Comparison of ENCODE assay signal across 8 mouse cellular contexts in the genomic region with DNA sequence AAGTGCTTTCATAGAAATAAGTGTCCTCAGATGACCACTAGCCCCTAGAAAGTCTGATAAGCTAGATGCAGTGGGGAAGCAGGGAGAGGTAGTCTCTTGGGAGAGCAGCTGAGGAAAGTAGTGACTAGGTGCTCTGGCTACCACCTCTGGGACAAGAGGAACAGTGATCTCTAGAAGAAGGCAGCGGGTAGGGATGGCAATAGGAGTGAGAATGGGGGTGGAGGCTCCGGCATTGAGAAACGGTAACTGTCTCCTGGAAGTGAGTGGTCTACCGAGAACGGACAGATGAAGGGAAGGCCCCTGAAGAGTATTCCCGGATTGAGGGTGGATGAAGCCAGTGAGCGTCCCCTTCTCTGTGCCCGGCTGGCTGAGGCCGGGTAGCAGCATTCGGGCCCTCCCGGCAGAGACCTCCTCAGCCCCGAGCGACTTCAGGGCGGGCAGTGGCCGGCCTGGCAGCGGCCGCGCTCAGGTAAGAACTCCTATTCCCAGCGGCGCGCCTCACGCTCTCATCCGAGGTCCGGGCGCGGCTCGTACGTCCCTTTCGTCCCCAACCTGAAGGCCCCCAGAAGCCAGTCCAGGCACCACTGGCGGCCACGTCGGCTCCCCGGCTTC. TPM values are rescaled to one million over a fixed set of nuclear protein-coding genes. Genes with fewer than 3 reads are reported as not detected.
DNase-seq lines count a peak whose midpoint lies in the region; ATAC-seq and TF ChIP-seq lines count a peak whose summit lies in the region.

No protein-coding gene starts in this region.

- H3K79me2 ChIP-seq in myocyte (ENCODE audit: control insufficient read depth, insufficient read depth), result no peaks in the 10 kb centered on the region

- WGBS in heart, embryonic 10.5 days, result under 1% methylated on average over 33 of the region's 33 CpGs
- WGBS in intestine, postnatal 0 days, result under 1% methylated on average over 33 of the region's 33 CpGs

- peak; percentile 82 for DNase-seq in heart, embryonic 10.5 days (ENCODE audit: low spot score)
- no peak for DNase-seq in heart, postnatal 14 days
- peak; percentile 6 for DNase-seq in ES-CJ7 (ENCODE audit: low read depth, low spot score)
- DNase-seq in cerebellum, adult 11 months, result no peak

- no peak for TF ChIP-seq CTCF in intestine, postnatal 0 days (IDR thresholded peaks at IDR 0.05; ENCODE audit: low read depth)

- H3ac ChIP-seq in myocyte (ENCODE audit: control insufficient read depth, insufficient read length), result peak overlapping the region; percentile 54

- no peaks in the 10 kb centered on the region for H3K9me3 ChIP-seq in heart, embryonic 10.5 days
- no peaks in the 10 kb centered on the region for H3K9me3 ChIP-seq in erythroblast, embryonic 14.5 days (ENCODE audit: control insufficient read depth, low read length)
- no peaks in the 10 kb centered on the region for H3K9me3 ChIP-seq in intestine, postnatal 0 days (ENCODE audit: control insufficient read depth)

- peak overlapping the region; percentile 88 for H3K4me3 ChIP-seq in heart, embryonic 10.5 days
- H3K4me3 ChIP-seq in erythroblast, embryonic 14.5 days (replicated peaks), result peak overlapping the region; percentile 98
- H3K4me3 ChIP-seq in intestine, postnatal 0 days (ENCODE audit: low read depth, low read length), result peak overlapping the region; percentile 93
- H3K4me3 ChIP-seq in myocyte, result peak overlapping the region; percentile 39

- TF ChIP-seq POLR2A in myocyte (IDR thresholded peaks at IDR 0.05; ENCODE audit: insufficient read length, low read depth), result no peak

- peaks cover 10% of the 10 kb centered on the region for H3K4me1 ChIP-seq in heart, embryonic 10.5 days
- peaks cover 37% of the 10 kb centered on the region for H3K4me1 ChIP-seq in erythroblast, embryonic 14.5 days (ENCODE audit: control insufficient read depth)
- no peaks in the 10 kb centered on the region; the same call in 1 of the 2 replicates for H3K4me1 ChIP-seq in intestine, postnatal 0 days (replicated peaks; ENCODE audit: control insufficient read depth, insufficient read depth, low read length)

- no peaks in the 10 kb centered on the region for H3K36me3 ChIP-seq in heart, embryonic 10.5 days
- H3K36me3 ChIP-seq in erythroblast, embryonic 14.5 days (ENCODE audit: control insufficient read depth), result peaks cover 7% of the 10 kb centered on the region
- H3K36me3 ChIP-seq in intestine, postnatal 0 days (ENCODE audit: control insufficient read depth, insufficient read depth), result no peaks in the 10 kb centered on the region
- H3K36me3 ChIP-seq in myocyte (ENCODE audit: control insufficient read depth, insufficient read depth), result no peaks in the 10 kb centered on the region

- H3K4me2 ChIP-seq in intestine, postnatal 0 days (replicated peaks; ENCODE audit: low read depth), result peak overlapping the region; percentile 97
- peak overlapping the region; percentile 74 for H3K4me2 ChIP-seq in myocyte (ENCODE audit: low read depth)

- no peak; the same call in 1 of the 2 replicates for ATAC-seq in intestine, postnatal 0 days
- no peak for ATAC-seq in inflammation-experienced regulatory T-cells, adult 6 months

- peak overlapping the region; percentile 94 for H3K27ac ChIP-seq in heart, embryonic 10.5 days
- H3K27ac ChIP-seq in intestine, postnatal 0 days (ENCODE audit: low read depth, low read length), result no peak overlapping the region

- H3K9ac ChIP-seq in intestine, postnatal 0 days (ENCODE audit: low read depth, low read length), result peak overlapping the region; percentile 82

- intact Hi-C loops in heart, postnatal 14 days (cut with DNase I), result loop anchor here (5.0 kb wide), 1 partner anchor 34 kb away; no protein-coding TSS in a partner anchor

- H3K27me3 ChIP-seq in heart, embryonic 10.5 days (ENCODE audit: insufficient read depth, poor library complexity, severe bottlenecking), result no peaks in the 10 kb centered on the region
- H3K27me3 ChIP-seq in erythroblast, embryonic 14.5 days (ENCODE audit: control insufficient read depth), result peaks cover 16% of the 10 kb centered on the region
- no peaks in the 10 kb centered on the region for H3K27me3 ChIP-seq in intestine, postnatal 0 days (replicated peaks; ENCODE audit: control insufficient read depth, insufficient read depth, low read length)
- H3K27me3 ChIP-seq in myocyte (ENCODE audit: control insufficient read depth, insufficient read depth, insufficient read length), result no peaks in the 10 kb centered on the region

TF ChIP-seq in myocyte, 11 proteins besides CTCF, POLR2A, EP300 and RAD21:
- no peak for TF ChIP-seq SRF (IDR thresholded peaks at IDR 0.05; ENCODE audit: control insufficient read depth, insufficient read length, low read depth)
- TF ChIP-seq REST (IDR thresholded peaks at IDR 0.05; ENCODE audit: insufficient read depth, insufficient read length), result no peak
- TF ChIP-seq MYOD1 (IDR thresholded peaks at IDR 0.05; ENCODE audit: control insufficient read depth in 1 of 3, insufficient read length in 2 of 3, low read depth in 2 of 3), result no peak
- TF ChIP-seq MYOG (IDR thresholded peaks at IDR 0.05; ENCODE audit: control insufficient read depth in 1 of 3, insufficient read depth in 1 of 3, insufficient read length in 2 of 3, low read depth in 2 of 3), result no peak
- no peak for TF ChIP-seq POLR2AphosphoS2 (IDR thresholded peaks at IDR 0.05; ENCODE audit: insufficient read length, low read depth)
- TF ChIP-seq CEBPB (IDR thresholded peaks at IDR 0.05; ENCODE audit: insufficient read depth, poor library complexity, severe bottlenecking), result no peak
- no peak for TF ChIP-seq TCF12 (IDR thresholded peaks at IDR 0.05; ENCODE audit: insufficient read depth, poor library complexity, severe bottlenecking)
- no peak for TF ChIP-seq USF1 (IDR thresholded peaks at IDR 0.05; ENCODE audit: low read depth)
- no peak for TF ChIP-seq E2F4 (IDR thresholded peaks at IDR 0.05; ENCODE audit: insufficient read depth)
- TF ChIP-seq MAX (IDR thresholded peaks at IDR 0.05; ENCODE audit: low read depth), result no peak
- no peak for TF ChIP-seq TCF3 (IDR thresholded peaks at IDR 0.05; ENCODE audit: insufficient read length, low read depth)
TF ChIP-seq in myocyte: peak in this region for 0.

RNA-seq across cellular contexts. Expression of gene Acer3, which starts 12.3 kb away (rescaled TPM):
- polyA plus RNA-seq in heart, embryonic 10.5 days (2016; fragmentation: Nextera tagmentation; extraction: Ambion mirVana), result 25.7 and 32.7 TPM in 2 replicates
- 10 to 100 TPM in 1 of 2 experiments, 1 to 10 TPM in 1; 9.9 to 11.3 TPM for total RNA-seq in heart, postnatal 14 days (2021)
- 0.07 and 0.15 TPM in 2 replicates for polyA plus RNA-seq in erythroblast, embryonic 14.5 days (2012)
- polyA plus RNA-seq in intestine, postnatal 0 days (2015; fragmentation: Nextera tagmentation; extraction: Ambion mirVana), result 9.7 TPM in 2 replicates
- polyA plus RNA-seq in myocyte (2012; fragmentation: generic; extraction: Trizol), result 9.1 TPM
- 10 to 100 TPM; 14.5 to 20.5 (median 15.5) TPM for polyA plus RNA-seq in inflammation-experienced regulatory T-cells, adult 6 months (2017; shearing (Covaris generic))

RNA-seq across cellular contexts. Expression of gene Tsku, which starts 52.4 kb away (rescaled TPM):
- 5.6 and 5.7 TPM in 2 replicates for polyA plus RNA-seq in heart, embryonic 10.5 days (2016; fragmentation: Nextera tagmentation; extraction: Ambion mirVana)
- total RNA-seq in heart, postnatal 14 days (2021), result 1 to 10 TPM; 4.0 to 4.4 TPM
- polyA plus RNA-seq in erythroblast, embryonic 14.5 days (2012), result 0.03 TPM in 1 of 2 replicates, not detected in the other
- polyA plus RNA-seq in intestine, postnatal 0 days (2015; fragmentation: Nextera tagmentation; extraction: Ambion mirVana), result 3.2 and 3.6 TPM in 2 replicates
- 8.4 TPM for polyA plus RNA-seq in myocyte (2012; fragmentation: generic; extraction: Trizol)
- not detected for polyA plus RNA-seq in inflammation-experienced regulatory T-cells, adult 6 months (2017; shearing (Covaris generic))

Comparison
In these comparisons a context has a peak if more than half of its experiments do, and no peak if none do; other contexts are left out.
1. DNase-seq: peak in heart, embryonic 10.5 days (single experiment) and ES-CJ7 (single experiment); none in heart, postnatal 14 days (0 of 2) and cerebellum, adult 11 months (single experiment).
2. H3K4me3 ChIP-seq: peak in every context shown above with its lines; median percentile 98 in erythroblast, embryonic 14.5 days; 93 in intestine, postnatal 0 days; 88 in heart, embryonic 10.5 days; 39 in myocyte.